Mouse (Mus musculus): Measurements from ENCODE around the gene Sh3bgrl3.
"Not testable (repeated sequence)": the region's sequence is repeated elsewhere in the genome, so short reads cannot be mapped to it uniquely, and the experiment has no call there.

- not testable (repeated sequence) for TF ChIP-seq POLR2A, CTCF (IDR thresholded peaks at IDR 0.05; ENCODE audit: extremely low read depth, insufficient read depth, low read length)
Observed at GRCm38 (mm10) chr4:134160071-134160470, 31.5 kb upstream of the Sh3bgrl3 start.

Data from cortical plate, adult 2 months (tissue).